Mouse (Mus musculus) megakaryocyte, embryonic 14.5 days (primary cell): ENCODE results near the gene Pdrg1.

Experiments
- FLI1 ChIP-seq: IDR thresholded peaks from 2 replicates; pipeline ENCODE4 v1.6.1; 2012; ENCODE audit warnings: low read length, inconsistent platforms, mixed read lengths
- GATA1 ChIP-seq: IDR thresholded peaks from 3 replicates; pipeline ENCODE4 v1.6.1; 2012; ENCODE audit warnings: mixed read lengths, low read length, inconsistent platforms, borderline replicate concordance

- TF ChIP-seq GATA1 (no peak), FLI1 (no peak)
Observed at GRCm38 (mm10) chr2:153055270-153055920, 40.2 kb upstream of the Pdrg1 start.
